Mouse (Mus musculus) layer of hippocampus, adult 11-12 months (tissue): ENCODE measurements around the gene Wnt9a.
"Not testable (repeated sequence)": the region's sequence is repeated elsewhere in the genome, so short reads cannot be mapped to it uniquely, and the experiment has no call there.

Experiments used
- DNase-seq: peaks from one replicate; pipeline ENCODE4 v3.0.0; 2022; ENCODE audit warnings: low spot score

The Wnt9a gene

DNA sequence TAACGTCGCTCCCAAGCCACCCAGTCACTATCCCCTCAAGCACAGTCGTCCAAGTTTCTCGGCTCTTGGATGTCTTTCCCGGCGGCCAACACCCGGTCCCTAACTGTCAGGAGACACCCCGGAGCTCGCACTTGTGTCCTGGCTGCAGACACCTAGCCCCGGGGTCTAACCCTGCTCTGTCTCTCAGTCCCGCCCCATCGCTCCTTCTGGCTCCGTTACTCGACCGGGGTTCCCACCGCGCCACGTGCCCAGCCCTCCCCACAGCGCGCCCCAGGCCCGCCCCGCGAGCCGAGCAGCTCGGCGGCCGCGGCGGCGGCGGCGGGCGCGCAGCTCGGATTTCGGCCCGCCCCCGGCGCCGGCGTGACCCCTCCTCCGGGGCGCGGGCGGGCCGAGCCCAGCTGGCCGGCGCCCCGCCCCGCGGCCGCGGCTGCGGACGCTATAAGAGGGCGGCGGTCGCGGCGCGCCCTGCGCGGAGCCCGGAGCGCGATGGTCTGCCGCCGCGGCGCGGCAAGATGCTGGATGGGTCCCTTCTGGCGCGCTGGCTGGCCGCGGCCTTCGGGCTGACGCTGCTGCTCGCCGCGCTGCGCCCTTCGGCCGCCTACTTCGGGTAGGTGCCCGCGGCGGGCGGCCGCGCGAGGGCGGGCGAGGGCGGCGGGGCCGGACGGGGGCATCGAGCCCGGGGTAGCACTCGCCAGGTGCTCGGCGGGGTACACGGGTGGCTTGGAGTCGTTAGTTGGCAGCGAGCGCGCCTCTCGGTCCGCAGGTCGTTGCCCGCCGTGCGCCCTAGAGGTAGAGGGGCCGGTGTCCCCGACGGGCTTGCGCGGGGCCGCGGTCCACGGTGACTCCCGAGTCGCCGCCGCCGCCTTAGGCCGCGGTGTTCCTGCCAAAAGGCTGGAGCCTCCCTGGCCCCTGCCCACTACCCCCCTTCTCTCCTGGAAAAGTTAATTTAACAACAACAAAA, at the start of gene Wnt9a:
Gene Wnt9a, plus strand, starts transcription at position 468 of the 961 bp plus-strand sequence.
- DNase-seq = no peak

DNA sequence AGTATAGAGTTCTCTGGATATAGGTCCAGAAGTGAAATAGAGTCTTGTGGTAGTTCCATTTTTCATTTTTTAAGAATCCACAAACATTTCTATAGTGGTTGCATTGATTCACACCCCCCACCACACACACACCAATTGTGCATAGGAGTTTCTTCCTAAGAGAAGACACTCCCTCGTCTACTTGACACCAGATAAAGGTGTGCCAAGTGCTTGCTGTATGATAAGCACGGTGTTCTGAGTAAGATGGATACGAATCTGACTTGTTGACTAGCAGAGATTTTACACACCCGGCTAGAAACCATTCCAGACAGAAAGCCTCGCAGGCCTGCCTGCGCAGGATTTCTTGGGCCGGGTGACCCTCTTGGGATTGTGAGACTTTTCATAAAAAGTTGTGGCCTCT, 47.1 kb upstream of the Wnt9a start:
- no peak for DNase-seq

DNA sequence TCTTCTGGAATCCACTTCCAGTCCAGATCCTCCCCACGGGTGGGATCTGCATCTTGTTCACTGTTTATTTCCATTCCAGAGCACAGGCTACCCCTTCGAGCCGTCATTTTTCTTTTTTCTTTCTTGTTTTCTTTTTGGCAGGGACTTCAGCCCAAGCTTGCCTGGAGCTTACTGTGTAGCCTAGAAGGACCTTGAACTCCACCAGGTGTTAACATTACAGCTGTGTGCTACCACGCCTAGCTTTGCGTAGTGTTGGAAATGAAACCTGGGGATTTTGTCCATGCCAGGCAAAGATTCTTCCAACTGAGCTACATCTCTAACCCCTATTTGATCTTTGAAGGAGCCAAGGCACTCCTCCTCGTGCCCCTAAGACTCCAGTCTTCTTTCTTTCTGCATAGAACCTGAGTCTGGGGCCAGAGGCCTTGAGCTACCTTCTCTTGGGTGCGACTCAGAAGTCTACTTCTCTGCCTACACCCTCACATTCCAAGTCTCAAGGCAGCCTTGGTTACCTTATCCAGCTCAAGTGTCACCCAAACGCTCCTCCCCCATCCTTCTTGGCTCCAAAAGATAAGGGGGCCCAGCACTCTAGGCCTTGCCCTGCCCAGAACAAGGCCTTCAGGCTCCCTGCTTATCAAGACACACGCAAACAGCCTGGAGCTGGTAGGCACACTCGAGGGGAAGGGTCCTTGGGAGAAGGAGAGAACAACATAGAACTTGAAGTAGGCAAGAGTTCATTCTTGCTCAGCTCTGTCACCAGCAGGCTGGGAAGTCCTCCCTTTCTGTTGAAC, 45.8 kb upstream of the Wnt9a start:
- no peak for DNase-seq

DNA sequence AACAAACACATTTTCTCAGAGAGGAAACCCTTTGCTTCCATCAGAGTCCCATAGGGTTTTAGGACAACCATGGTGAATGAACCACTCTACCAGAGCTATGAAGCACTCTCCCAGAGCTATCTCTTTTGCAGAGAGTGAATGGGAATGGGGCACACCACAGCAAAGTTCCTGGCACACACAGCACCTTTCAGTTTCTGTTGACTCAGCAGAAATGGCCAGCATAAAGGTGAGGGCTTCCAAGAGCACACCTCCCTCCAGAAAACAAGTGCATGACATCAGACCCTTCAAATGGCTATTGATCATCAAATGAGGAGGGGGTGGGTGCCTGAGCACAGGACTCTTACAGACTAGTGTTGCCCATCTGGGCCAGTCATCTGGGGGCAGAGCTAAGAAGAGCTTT, 44.4 kb upstream of the Wnt9a start:
- no peak for DNase-seq

DNA sequence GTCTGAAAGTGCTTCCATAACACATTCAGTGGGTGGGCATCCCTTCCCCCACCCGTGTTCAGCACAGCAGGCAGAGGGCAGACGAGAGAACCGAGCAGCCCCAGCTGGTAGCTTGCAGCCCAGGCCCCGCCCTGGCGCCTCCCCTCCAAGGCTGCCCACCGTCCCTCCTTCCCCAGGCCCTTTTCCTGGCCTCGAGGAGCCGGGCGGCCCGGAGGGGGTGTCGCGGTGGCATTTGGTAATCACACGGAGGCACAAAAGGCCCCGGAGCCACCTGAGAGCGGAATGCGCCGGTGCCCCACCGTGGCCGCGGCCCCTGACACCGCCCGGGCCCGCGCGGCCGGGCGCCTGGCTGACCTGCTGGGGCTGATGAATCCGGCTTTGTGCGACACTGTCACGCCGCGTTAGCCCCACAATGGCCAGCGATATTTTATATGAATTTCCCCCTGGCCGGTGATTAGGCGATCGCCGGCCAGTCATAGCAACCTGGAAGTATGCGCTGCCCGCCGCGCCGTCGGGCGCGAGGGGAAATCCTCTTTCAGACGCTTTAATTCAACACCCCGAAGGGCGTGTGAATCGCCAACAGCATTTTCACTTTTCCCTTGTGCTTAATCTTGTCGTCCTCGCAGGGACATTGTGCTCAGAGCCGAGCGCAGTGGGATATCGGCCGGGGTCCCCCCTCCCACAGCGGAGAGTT, 42.7 kb upstream of the Wnt9a start:
- peak; percentile 36 for DNase-seq

DNA sequence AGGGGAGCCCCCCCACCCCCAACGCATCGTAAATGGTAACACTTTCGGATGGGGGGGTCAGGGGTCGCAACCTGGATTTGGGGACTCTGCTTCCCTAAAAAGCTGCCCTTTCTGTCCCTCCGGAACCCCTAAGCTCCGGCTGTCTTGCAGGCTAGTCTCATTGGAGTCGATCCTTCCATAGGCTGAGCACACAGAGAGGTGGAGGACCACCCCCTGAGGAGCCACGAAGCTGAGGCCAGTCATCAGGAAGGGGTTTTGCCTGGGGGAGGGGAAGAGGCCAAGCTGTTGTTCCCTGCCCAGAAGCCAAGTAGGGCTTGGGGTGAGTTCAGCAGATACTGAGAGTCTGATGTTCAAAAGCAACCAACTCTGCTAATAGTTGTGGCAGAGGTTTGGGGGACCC, 42.1 kb upstream of the Wnt9a start:
- DNase-seq = no peak

DNA sequence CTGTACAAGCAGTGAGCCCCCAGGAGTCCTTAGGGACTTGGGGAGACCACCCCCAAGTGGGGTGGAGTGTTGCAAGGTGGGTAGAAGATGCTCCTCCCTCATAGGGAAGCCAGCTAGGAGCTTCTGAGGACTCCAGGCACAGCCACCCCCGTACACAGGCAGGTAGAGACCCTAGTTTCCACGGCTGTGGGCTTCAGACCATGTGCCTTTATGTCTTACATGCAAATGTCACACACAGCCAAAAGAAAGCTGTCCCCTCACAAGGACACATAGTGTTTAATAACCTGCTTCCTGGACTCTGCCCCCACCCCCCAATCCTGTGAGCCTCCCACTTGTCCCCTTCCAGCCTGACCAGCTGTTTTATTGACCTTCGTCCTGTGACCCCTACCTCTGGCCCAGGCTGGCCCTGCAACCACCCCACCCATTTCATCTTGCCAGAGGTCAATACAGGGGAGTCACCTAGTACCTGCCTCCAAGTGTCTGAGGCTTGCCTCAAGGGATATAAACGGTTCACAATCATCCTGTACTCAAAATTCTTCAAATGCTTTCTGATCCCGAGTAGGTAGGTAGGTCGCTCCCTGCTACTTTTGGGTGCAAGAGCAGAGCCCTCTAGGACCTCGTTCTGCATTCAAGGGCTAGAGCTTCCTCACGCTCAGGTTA, 41.4 kb upstream of the Wnt9a start:
- no peak for DNase-seq

DNA sequence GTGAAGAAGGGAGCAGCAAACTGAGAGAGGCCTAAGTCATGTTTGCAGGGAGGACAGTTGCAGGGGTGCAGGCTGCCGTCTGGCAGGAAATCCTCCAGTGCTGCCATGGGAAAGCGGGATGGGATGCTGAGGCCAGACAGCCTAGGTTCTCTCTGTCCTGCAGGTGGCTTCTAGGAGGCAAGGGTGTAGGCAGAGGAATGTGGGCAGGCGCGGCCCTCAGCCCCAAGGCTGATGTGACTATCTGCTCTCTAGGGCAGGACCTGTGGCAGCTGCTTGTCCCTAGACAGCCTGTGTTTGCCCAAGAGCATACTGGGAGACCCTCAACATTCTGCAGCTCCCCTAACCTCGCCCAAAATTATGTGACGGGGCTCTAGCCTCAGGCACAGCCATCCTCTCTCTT, 40.0 kb upstream of the Wnt9a start:
- no peak for DNase-seq

DNA sequence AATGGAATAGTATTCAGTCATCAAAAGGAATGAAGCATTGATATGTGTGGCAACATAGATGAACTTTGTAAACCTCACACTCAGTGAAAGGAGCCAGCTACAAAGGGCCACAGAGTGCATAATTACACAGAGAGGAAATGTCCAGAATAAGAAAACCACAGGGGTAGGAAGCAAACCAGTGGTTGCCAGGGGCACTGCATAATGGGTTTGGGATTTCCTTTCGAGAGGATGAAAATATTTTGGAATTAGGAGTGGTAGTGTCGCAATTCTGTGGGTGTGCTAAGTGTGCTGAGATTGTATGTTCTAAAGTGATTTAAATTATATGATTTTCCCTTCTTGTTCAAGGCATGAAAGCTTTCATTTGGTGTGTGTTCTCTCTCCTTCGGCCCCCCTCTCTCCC, 32.5 kb upstream of the Wnt9a start:
- DNase-seq = no peak

DNA sequence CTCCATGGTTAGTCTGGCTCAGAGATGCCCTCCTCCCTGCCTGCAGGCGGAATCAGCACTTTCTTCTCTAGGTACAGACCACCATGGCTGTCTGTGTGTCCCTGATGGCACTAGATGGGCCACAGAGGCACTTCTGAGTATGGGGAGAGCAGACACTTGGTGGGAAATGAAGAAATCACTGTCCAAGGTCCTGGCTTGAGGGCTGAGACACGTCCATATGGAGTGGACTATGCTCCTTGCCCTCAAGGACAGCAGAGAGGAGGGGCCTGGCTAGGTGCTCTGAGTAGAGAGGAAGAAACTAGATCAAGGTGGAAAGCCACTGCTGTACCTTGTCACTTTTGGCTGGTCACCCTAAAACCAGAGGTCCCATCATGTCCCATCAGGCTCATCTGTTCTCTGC, 29.9 kb upstream of the Wnt9a start:
- DNase-seq = no peak

DNA sequence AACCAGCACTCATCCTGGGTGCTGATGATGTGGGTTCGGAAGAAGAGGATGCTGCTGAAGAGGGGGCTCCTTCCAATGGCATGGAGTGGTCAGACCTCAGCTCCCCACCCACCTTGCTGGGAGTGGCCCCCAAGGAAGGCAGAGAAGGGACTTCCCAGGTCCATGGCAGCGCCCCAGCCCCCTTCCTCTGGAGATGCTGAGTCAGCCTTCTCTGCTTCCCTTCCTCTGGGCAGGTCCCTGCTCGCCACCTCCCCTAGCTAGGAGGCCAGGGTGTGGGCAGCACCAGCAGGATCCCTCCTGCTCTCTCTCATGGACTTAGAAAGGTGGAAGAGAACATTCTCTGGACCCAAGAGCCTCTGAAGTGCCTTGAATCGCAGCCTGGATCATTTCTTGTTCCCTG, 28.7 kb upstream of the Wnt9a start:
- DNase-seq = no peak

DNA sequence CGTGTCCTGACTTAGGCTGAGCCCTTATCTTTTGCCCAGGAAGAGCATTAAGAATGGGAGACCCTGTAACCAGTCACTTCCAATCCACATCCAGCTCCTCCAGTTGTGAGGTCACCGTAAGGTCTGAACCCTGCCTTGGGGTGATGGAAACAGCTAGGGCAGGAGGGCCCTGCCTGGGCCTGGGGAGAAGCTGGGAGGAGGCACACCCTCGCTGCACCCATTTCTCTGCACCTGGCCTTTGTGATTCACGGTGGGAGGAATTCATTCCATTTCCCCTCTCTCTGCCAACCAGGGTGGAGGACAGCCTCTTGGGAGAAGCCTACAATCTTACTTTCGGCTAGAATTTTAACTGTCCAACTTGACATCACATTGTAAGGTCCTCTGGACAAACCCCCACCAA, 24.6 kb upstream of the Wnt9a start:
- no peak for DNase-seq

DNA sequence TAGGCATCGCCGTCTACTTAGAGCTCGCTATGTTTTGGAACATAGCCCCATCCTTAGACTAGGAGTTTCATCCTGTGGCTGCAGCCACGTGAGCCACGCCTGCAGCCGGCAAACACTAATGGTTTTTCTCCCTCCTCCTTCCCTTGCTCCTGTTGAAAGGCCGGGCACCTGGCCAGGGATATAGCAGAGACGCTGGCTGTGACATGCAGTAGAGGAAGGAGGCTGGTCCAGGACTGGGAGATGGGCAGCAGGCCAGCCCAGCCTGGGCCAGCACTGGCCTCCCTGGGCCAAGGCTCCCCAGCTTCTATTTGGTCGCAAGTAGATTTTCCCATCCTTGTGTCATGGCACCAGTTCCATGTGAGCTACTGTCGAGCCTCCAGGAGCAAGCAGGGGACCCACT, 23.8 kb upstream of the Wnt9a start:
- no peak for DNase-seq

DNA sequence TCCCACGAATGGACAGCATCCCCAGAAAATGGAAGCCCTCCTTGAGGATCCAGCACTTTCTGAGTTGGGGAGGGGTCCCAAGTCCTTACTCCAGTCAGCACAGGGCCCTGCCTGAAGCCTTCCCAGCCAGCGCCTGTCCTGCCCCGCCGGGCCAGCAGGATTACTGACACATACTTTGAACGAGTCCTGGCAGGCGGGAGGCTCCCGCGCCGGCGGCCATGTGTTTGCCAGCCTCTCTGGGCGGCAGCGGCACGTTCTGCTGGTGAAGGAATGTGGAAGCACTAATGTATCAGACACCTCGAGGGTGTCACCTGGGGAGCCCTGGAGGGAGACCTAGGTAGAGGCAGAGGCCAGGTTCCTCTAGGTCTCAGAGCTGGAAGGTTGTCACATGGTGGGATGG, 22.6 kb upstream of the Wnt9a start:
- DNase-seq = no peak

DNA sequence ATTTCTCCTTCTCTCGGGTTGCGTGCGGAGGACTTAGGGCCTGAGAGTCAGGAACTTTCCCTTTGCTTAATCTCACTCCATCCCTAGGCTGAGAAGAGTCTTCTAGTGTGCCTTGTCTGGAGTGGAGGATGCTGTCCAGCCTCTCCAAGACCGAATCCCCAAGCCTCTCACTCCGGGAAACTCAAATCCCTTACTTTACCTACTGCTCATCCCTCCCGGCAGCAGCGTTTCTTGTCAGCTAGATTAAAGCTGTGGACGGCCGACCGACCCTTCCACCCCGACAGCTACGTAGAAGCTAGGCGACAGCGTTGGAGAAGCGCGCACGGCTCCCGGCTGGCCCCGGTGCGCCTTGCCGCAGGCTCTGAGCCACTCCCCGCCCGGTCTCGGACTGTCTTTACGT, 17.0 kb upstream of the Wnt9a start:
- DNase-seq = no peak

DNA sequence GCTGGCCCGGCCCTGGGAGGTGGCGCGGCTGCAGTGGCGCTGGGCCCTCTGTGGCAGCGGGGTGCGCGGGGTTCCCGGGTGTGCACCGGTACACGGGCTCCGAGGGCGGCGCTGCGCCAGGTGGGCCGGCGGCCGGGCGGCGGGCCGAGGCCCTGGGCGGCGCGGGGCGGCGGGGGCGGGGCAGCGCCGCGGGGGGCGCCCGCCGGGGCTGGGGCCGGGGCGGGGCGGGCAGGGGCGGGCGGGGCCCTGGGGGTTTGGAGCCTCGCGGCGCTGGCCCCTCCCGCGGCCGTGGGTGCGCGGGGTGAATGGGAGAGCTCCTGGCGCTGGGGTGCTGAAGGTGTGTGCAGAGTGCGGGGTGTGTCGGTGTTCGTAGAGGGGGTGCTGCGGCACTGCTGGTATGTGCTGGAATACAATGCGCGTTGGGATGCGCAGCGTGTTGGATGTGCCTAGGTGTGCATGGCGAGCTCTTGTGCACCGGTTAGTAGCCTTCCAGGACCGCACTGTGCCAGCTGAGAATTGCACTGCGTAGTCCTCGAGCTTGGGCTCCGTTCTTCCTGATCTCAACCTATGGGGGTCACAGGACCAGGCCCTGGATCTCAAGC, 15.9 kb upstream of the Wnt9a start, which contains the start of gene Wnt3a:
Gene Wnt3a, minus strand, starts transcription at position 51 of the 602 bp plus-strand sequence.
- DNase-seq = no peak

DNA sequence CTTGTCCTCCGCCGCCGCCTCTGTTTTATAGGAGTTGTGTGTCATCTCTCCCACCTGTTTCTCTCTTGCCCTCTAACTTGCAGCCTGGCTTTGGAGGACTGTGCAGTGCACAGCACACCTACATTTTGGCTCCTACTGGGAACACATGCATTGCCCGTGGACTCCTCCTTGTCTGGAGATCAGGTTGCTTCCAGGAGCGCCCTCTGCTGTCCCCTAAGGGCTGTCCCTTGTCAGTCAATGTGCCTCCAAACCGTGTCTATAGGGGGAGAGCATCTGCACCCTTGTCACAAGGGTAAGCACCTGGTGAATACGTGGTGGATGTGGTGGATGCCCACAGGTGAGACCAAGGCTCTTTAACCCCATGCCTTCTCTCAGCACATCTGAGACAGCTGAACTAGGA, 13.1 kb upstream of the Wnt9a start:
- DNase-seq = no peak

DNA sequence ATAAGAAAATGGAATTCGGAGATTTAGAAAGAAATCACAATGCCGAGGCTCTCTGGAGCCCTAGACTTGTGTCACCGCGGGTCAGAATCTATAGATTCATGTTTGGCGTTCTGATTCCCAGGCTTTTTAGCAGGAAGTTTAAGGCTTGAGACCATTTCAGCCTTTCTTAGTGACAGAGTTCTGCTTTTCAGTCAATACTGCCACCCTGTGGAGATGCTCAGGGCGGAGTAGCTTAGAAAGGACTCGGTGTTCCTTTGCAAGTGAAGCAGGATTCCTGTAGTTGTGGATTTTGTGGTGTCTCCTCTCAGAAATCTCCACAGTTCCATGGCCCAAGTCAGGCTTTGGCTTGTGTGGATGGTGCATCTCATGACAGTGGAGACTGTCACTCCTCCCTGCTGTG, 8.8 kb upstream of the Wnt9a start:
- peak; percentile 82 for DNase-seq

DNA sequence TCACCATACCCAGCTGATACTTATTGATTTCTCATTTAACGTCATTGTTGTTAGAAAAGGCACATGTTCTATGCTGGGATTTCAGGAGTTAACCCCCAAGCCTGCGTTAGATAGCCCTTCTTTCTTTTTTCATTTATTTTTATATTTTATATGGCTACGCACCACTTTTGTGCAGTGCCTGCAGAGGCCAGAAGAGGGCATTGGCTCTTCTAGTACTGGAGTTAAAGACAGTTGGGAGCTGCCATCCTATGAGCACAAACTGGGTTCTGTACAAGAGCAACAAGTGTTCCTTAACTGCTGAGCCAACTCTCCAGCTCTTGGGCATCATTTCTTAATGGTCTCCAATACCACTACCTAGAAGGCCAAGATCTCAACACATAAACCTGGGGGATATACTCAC, 6.5 kb upstream of the Wnt9a start:
- DNase-seq = no peak

DNA sequence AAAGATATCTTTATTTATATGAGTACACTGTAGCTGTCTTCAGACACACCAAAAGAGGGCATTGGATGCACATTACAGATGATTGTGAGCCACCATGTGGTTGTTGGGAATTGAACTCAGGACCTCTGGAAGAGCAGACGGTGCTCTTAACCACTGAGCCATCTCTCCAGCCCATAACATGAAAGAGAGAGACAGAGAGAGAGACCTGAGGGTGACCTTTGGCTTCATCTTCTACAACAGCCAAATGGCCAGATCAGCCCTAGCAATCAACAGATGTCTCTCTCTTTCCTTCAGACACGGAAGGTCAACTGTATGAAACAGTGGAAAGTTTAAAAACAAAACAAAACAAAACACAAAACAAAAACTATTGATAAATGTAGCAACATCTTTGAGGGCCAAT, 5.7 kb upstream of the Wnt9a start:
- DNase-seq = not testable (repeated sequence)

DNA sequence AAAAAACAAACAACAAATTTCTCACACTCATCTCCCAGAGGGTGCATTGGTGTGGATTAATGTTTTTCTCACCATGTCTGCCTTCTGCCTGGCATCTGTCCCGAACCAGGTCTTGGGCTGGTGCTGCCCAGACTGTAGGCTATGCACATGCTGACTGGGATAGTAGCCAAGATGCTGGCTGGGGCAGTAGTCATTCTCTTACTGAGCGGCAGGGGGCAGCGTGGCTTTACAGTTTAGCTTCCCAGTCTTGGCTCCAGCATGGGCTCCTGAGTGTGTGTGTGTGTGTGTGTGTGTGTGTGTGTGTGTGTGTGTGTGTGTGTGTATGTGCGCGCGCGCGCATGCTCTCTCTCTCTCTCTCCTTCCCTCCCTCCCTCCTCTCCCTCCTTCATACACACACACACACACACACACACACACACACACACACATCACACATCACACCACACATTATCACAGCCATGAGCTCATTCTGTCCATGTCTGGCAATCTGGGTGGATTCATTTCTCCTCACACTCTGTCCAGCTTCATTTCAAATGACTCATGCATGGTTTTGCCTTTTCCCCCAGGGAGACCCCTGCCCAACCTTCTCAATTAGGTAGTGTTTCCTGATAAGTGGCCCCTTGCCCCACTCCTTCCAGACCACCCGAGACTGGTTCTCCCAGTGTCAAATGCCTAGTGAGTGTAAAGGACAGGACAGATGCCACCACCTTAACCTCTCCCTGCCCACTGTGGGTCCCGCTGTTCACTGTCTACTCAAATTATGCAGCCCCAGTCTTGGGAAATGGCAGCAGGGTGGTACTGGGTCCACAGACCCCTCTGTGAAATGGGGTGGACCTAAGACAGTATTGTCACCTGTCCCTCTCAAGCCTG, 3.8 kb upstream of the Wnt9a start:
- peak; percentile 91 for DNase-seq
